Mouse (Mus musculus) stomach, postnatal 0 days (tissue): Measurements from ENCODE around the gene Anapc15-ps.

ENCODE experiments used
- CTCF ChIP-seq: IDR thresholded peaks from 2 replicates; pipeline ENCODE4 v1.5.1; 2016; ENCODE audit warnings: antibody characterized with exemption, low read depth, mild to moderate bottlenecking, moderate library complexity
- EP300 ChIP-seq: optimal IDR thresholded peaks from 2 replicates; pipeline ENCODE3; 2016; ENCODE audit warnings: antibody characterized with exemption

- no peak for TF ChIP-seq CTCF
- no peak for TF ChIP-seq EP300
Observed at GRCm38 (mm10) chr10:95689058-95689457, 15.8 kb upstream of the Anapc15-ps start.
